Mouse (Mus musculus) kidney, adult 2 months (tissue): ENCODE measurements around the gene Magi2. TPM values are rescaled to one million over a fixed set of nuclear protein-coding genes. Genes with fewer than 3 reads are reported as not detected.

Source experiments
- DNase-seq: peaks from one replicate; pipeline ENCODE4 v3.0.0; 2021
- H3K27ac ChIP-seq: fragments of 200-500 bp; 2 replicates; pipeline ENCODE4 v1.5.1; 2012; ENCODE audit warnings: low read depth, low read length, control low read depth, inconsistent platforms; ENCODE audit not compliant: insufficient read depth
- H3K27me3 ChIP-seq: fragments of 200-500 bp; replicated peaks from 2 replicates; pipeline ENCODE4 v1.6.1; 2012; ENCODE audit warnings: mild to moderate bottlenecking, moderate library complexity, low read length, inconsistent platforms; ENCODE audit not compliant: control insufficient read depth, insufficient read depth
- H3K36me3 ChIP-seq: fragments of 200-500 bp; 2 replicates; pipeline ENCODE4 v1.6.1; 2012; ENCODE audit warnings: mild to moderate bottlenecking, moderate library complexity, low read length, inconsistent platforms; ENCODE audit not compliant: control insufficient read depth, insufficient read depth
- H3K4me1 ChIP-seq: fragments of 200-500 bp; 2 replicates; pipeline ENCODE4 v1.6.1; 2011; ENCODE audit warnings: low read length; ENCODE audit not compliant: control insufficient read depth, insufficient read depth
- H3K4me3 ChIP-seq: fragments of 200-500 bp; 2 replicates; pipeline ENCODE4 v1.5.1; 2011; ENCODE audit warnings: mild to moderate bottlenecking, low read depth, low read length, control low read depth; ENCODE audit not compliant: insufficient read depth
- CTCF ChIP-seq: fragments of 200-500 bp; conservative IDR thresholded peaks from 2 replicates; pipeline ENCODE4 v1.5.1; 2011; ENCODE audit warnings: low read depth, mild to moderate bottlenecking, control low read depth, low read length, moderate library complexity, mixed read lengths; ENCODE audit not compliant: insufficient read depth, insufficient read length
- POLR2A ChIP-seq: fragments of 200-500 bp; IDR thresholded peaks from one replicate; pipeline ENCODE4 v1.6.1; 2011; ENCODE audit warnings: low read depth, low read length, control low read depth
- WGBS: fragments of 180-500 bp; shearing (Covaris S2); methylation state at CpG from one replicate; pipeline ENCODE4 v1.1.7; 2018; 5-methylcytosine and 5-hydroxymethylcytosine counted together
- polyA plus RNA-seq: library from polyadenylated mRNA; depleted of rRNA; stranded (reverse); fragments of >200 nt; gene quantifications from 2 replicates; pipeline ENCODE4 v1.2.3, GENCODE M21; 2012

Gene Magi2
- polyA plus RNA-seq, 1 experiment, result 6.1 TPM

DNA sequence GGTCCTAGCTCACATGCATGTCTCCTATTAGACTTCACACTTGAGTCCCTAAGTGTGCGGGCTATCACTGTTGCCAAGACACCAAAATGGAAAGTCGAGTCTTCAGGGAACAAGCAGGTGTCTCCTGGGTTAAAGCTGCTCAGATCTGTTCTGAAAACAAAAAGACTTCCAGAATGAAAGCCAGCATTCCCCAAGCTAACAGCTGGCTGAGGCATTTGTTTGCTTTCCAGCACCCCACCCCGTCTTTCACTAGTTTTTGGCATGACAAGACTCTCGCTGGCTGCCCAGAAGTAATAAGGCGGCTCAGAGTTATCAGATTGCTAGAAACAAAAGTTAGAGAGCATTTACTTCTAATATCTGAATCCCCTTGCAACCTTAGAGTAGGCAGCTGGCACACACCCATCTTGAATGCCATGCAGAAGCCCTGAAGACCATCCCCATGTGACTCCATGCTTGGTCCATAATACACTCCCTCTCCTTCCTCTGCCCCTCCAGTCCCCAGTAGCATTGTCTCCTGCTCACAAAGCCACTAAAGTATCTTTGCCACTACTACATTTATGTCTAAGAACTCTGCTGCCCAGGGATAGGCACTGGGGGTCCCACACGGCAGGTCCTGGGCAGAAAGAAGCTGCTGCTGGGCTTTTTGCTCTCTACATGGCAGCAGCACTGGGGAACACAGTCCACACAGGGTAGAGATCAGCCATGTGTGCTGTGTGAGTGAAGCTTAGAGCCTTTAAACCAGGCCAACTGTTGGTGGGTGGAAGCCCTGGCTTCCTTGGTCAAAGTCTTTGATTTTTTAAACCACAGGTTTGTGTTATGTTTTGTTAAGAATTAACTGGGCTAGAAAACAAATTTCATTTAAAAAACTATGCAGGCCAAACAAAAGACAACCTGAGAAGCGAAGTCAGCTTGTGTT, 1394.0 kb downstream of the Magi2 start:
- Histone ChIP-seq H3K4me3 (no peak overlapping the region), H3K4me1 (peaks cover 6% of the 10 kb centered on the region; the same call in 1 of the 2 replicates), H3K27me3 (no peaks in the 10 kb centered on the region), H3K36me3 (no peaks in the 10 kb centered on the region), H3K27ac (no peak overlapping the region)
- WGBS, result 71% methylated on average over 7 of the region's 7 CpGs
- DNase-seq, result peak; percentile 60
- no peak for TF ChIP-seq POLR2A
- TF ChIP-seq CTCF, result no peak

DNA sequence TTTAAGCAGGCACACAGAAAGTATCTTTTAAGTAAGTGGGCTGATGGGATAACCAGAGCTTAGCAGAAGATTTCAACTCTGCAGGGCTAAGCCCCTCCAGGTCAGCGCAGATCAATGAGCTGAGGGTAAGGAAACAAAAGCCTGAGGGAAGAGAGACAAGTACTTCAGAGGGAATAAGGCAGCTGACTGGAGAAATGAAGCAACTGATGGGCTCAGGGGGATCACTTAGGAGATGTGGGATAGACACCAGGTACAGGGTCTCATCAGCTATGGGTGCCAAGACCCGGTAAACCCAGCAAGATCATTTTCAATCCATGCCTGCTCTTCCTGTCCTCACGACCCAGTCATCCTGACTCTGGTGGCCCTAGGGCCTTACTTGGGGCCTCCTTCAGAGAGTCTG, 1395.6 kb downstream of the Magi2 start:
- Histone ChIP-seq H3K27me3 (no peaks in the 10 kb centered on the region), H3K27ac (no peak overlapping the region), H3K36me3 (no peaks in the 10 kb centered on the region), H3K4me3 (no peak overlapping the region), H3K4me1 (peaks cover 6% of the 10 kb centered on the region; the same call in 1 of the 2 replicates)
- no peak for DNase-seq
- TF ChIP-seq CTCF, result no peak
- no peak for TF ChIP-seq POLR2A
- 88% methylated on average over 3 of the region's 3 CpGs for WGBS

DNA sequence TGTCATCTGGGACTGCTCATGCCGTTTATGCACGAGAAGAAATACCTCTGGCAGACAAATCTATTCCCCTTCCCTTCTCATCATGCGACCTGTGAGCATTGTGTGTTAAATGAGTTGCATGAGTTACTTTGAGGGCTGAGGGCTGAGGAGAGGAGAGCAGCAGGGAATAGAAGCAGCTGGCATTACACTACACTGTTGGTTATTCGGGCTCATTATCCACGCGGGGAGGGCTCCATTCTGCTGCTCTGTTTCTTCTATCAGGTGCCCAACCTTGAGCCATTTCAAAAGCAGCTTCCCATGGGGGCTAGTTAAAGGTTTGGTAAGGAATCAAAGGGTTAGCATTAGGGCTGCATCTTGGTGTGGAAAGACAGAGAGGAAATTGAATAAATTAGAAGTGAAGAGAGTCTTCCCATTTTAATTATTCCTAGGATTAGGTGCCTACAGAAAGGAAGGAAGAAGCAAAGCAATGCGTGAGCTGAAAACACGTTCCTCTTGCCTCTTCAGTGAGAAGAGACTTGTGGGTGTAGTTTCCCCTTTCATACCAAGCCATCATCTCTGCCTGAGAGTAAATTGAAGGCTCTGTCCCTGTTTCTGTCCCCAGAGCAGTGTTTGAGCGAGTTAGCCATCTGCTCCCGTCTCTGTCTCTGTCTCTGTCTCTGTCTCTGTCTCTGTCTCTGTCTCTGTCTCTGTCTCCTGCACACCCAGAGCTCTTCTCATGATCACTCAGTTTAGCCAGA, 1396.2 kb downstream of the Magi2 start:
- WGBS, result 71% methylated on average over 10 of the region's 10 CpGs
- DNase-seq, result no peak
- H3K4me1 ChIP-seq, result peaks cover 6% of the 10 kb centered on the region; the same call in 1 of the 2 replicates
- no peaks in the 10 kb centered on the region for H3K36me3 ChIP-seq
- H3K27me3 ChIP-seq, result no peaks in the 10 kb centered on the region
- H3K4me3 ChIP-seq, result no peak overlapping the region
- TF ChIP-seq CTCF (no peak), POLR2A (no peak)
- H3K27ac ChIP-seq, result no peak overlapping the region

DNA sequence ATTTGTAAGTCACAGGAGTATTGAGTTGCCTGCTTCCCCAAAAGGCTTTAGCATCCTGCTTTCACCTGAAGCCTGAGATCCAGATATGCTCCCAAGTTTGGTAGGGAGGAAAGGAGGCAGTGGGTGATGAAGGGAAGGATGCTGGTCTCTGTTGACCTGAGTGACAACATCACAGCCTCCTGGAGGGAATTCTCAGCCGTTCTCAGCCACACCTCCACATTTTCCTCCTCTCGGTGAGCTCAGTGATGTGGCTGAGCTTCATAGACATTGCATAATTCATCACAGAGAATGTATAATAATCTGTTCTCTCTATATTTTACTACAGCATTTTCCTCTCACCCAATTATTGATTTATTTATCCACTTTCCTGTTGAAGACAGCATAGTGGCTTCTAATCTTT, 1398.3 kb downstream of the Magi2 start:
- DNase-seq, result no peak
- H3K27ac ChIP-seq, result no peak overlapping the region
- H3K36me3 ChIP-seq, result no peaks in the 10 kb centered on the region
- 57% methylated on average over 2 of the region's 2 CpGs for WGBS
- TF ChIP-seq CTCF, result no peak
- no peak for TF ChIP-seq POLR2A
- H3K27me3 ChIP-seq, result no peaks in the 10 kb centered on the region
- H3K4me3 ChIP-seq, result no peak overlapping the region
- peaks cover 6% of the 10 kb centered on the region; the same call in 1 of the 2 replicates for H3K4me1 ChIP-seq

DNA sequence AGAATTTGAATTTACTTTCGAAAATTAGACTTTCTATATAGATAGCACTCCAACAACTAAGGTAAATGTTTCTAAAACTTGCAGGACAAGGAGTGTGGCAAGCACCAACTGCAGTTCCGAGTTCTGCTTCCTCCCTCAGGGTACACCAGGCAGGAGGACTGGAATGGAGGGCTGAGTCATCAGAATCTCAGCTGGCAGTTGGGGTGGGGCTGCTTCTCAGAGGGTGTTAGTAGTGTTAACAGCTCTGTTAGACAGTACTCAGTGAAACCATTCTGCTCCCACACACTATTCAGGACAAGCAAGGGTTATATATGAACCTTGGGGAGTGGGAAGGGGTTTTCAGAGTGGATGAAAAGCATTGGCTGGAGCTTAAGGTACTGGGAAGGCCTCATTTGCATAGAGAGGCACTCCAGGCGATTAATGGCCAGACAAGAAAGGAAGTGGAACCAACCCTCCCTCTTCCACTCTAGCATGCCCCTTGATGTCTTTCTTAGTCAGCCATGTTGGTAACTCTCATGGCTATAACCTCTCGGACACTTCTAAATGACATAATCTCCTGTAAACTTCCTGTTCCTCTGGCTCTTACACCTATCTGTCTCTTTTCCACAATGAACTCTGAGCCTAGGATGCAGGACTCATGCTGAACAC, 1402.2 kb downstream of the Magi2 start:
- Histone ChIP-seq H3K4me3 (no peak overlapping the region), H3K4me1 (no peaks in the 10 kb centered on the region), H3K36me3 (no peaks in the 10 kb centered on the region), H3K27ac (no peak overlapping the region), H3K27me3 (no peaks in the 10 kb centered on the region)
- TF ChIP-seq CTCF (no peak), POLR2A (no peak)
- WGBS, result 67% methylated on average over 4 of the region's 4 CpGs
- no peak for DNase-seq

DNA sequence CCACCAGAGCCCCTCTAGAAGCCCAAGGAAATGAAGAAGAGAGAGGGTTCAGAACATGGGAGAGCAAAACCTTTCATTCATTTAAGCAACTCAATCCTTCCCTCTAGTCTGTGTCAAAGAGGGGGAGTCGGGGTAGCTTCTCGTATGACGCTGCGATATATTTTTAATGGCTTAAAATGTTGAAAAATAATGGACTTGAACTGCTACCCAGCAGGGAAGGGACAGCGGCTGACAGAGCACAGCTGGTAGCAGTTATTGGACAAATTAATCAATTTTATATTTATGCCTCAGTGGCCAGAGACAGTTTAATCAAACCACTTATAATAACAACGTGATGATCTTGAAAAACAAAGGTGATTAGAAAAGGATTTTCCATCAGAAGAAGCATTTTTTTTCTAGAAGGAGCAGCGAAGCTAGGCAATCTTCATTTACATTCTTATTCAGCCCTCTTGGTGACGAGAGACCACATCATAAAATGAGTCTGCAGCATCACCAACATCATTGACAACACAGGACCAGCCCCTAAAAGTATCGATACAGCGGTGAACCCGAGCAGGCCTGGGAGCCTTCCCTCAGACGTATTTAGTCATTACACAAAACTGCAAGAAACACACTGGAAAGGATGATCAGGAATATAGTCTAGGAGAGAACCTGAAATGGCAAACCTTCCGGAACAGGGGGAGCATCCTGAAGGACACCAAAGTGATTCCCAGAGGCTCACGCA, 1407.4 kb downstream of the Magi2 start:
- H3K4me3 ChIP-seq, result no peak overlapping the region
- DNase-seq, result no peak
- 44% methylated on average over 14 of the region's 14 CpGs for WGBS
- H3K27me3 ChIP-seq, result no peaks in the 10 kb centered on the region
- H3K4me1 ChIP-seq, result no peaks in the 10 kb centered on the region
- TF ChIP-seq CTCF, result no peak
- TF ChIP-seq POLR2A, result no peak
- no peak overlapping the region for H3K27ac ChIP-seq
- no peaks in the 10 kb centered on the region for H3K36me3 ChIP-seq
